Mouse (Mus musculus) G1E (cell line): ENCODE data around the gene Zbtb22.

ENCODE experiments used
- GATA1 ChIP-seq: IDR thresholded peaks from 2 replicates; pipeline ENCODE4 v1.6.1; 2012; ENCODE audit warnings: borderline replicate concordance, low read length, inconsistent platforms, mixed read lengths
- POLR2AphosphoS5 ChIP-seq: IDR thresholded peaks from 2 replicates; pipeline ENCODE4 v1.6.1; 2012; ENCODE audit warnings: low read depth, low read length, inconsistent platforms; ENCODE audit not compliant: insufficient replicate concordance

- TF ChIP-seq POLR2AphosphoS5 (no peak), GATA1 (no peak)
Observed at GRCm38 (mm10) chr17:33902079-33902478, 13.6 kb upstream of the Zbtb22 start.
